Mouse (Mus musculus) midbrain, embryonic 16.5 days (tissue): ENCODE measurements around the gene Tchhl1. TPM values are rescaled to one million over a fixed set of nuclear protein-coding genes. Genes with fewer than 3 reads are reported as not detected.
A peak's percentile ranks its signal among the peaks of the same experiment; 100 is the strongest.
"Not testable (repeated sequence)": the region's sequence is repeated elsewhere in the genome, so short reads cannot be mapped to it uniquely, and the experiment has no call there.

Source experiments
- ATAC-seq: fragments of 200-750 bp; cut with Nextera tagmentation; 2 replicates; pipeline ENCODE4 v1.8.0; 2017; ENCODE audit warnings: moderate TSS enrichment
- H3K27ac ChIP-seq: fragments of 300-500 bp; sonication (generic); 2 replicates; pipeline ENCODE4 v1.5.1; 2014; ENCODE audit warnings: mild to moderate bottlenecking, low read length, mixed read lengths
- H3K27me3 ChIP-seq: fragments of 300-500 bp; sonication (generic); 2 replicates; pipeline ENCODE4 v1.6.1; 2014; ENCODE audit warnings: low read depth, low read length, mixed read lengths; ENCODE audit not compliant: control insufficient read depth, insufficient read depth
- H3K36me3 ChIP-seq: fragments of 300-500 bp; sonication (generic); 2 replicates; pipeline ENCODE4 v1.6.1; 2014; ENCODE audit warnings: mild to moderate bottlenecking, low read length, moderate library complexity, mixed read lengths; ENCODE audit not compliant: control insufficient read depth, insufficient read depth
- H3K4me1 ChIP-seq: fragments of 300-500 bp; sonication (generic); 2 replicates; pipeline ENCODE4 v1.6.1; 2014; ENCODE audit warnings: mild to moderate bottlenecking, low read length, mixed read lengths; ENCODE audit not compliant: control insufficient read depth, insufficient read depth
- H3K4me2 ChIP-seq: fragments of 300-500 bp; sonication (generic); 2 replicates; pipeline ENCODE4 v1.6.1; 2014; ENCODE audit warnings: mild to moderate bottlenecking, low read length, mixed read lengths
- H3K4me3 ChIP-seq: fragments of 300-500 bp; sonication (generic); 2 replicates; pipeline ENCODE4 v1.5.1; 2014; ENCODE audit warnings: low read depth, mild to moderate bottlenecking, low read length, moderate library complexity, mixed read lengths
- H3K9ac ChIP-seq: fragments of 300-500 bp; sonication (generic); 2 replicates; pipeline ENCODE4 v1.6.1; 2014; ENCODE audit warnings: low read depth, low read length, mixed read lengths
- H3K9me3 ChIP-seq: fragments of 300-500 bp; sonication (generic); replicated peaks from 2 replicates; pipeline ENCODE4 v1.6.1; 2014; ENCODE audit warnings: mild to moderate bottlenecking, low read length, mixed read lengths; ENCODE audit not compliant: control insufficient read depth, poor library complexity, severe bottlenecking
- WGBS: fragments of 180-500 bp; shearing (Covaris S2); extraction: QIAGEN DNeasy Blood & Tissue Kit; methylation state at CpG from one replicate; pipeline ENCODE4 v1.1.7; 2014; 5-methylcytosine and 5-hydroxymethylcytosine counted together
- polyA plus RNA-seq: library from polyadenylated mRNA; unstranded; fragments of >200 nt; fragmentation: Nextera tagmentation; extraction: Ambion mirVana; gene quantifications from 2 replicates; pipeline ENCODE4 v1.2.1, GENCODE M21; 2015

Gene Tchhl1
- polyA plus RNA-seq, 1 experiment from 2014 or later: not detected

GRCm38 (mm10) chr3:93493992-93494391, 25.4 kb downstream of the Tchhl1 start:
- under 1% methylated on average over 4 of the region's 4 CpGs for WGBS
- no peaks in the 10 kb centered on the region for H3K27me3 ChIP-seq
- H3K9me3 ChIP-seq: no peaks in the 10 kb centered on the region
- H3K27ac ChIP-seq: no peak overlapping the region
- ATAC-seq: peak; percentile 97
- no peak overlapping the region for H3K4me2 ChIP-seq
- H3K4me3 ChIP-seq: no peak overlapping the region
- H3K9ac ChIP-seq: no peak overlapping the region
- no peaks in the 10 kb centered on the region for H3K36me3 ChIP-seq
- H3K4me1 ChIP-seq: no peaks in the 10 kb centered on the region

GRCm38 (mm10) chr3:93494774-93495173, 26.2 kb downstream of the Tchhl1 start:
- WGBS: 29% methylated on average over 5 of the region's 5 CpGs
- not testable (repeated sequence) for H3K4me2 ChIP-seq, ATAC-seq, H3K4me3 ChIP-seq, H3K36me3 ChIP-seq, H3K9ac ChIP-seq, H3K27ac ChIP-seq, H3K4me1 ChIP-seq, H3K9me3 ChIP-seq, H3K27me3 ChIP-seq

GRCm38 (mm10) chr3:93497131-93497530, 28.6 kb downstream of the Tchhl1 start:
- ATAC-seq: no peak
- 90% methylated on average over 3 of the region's 3 CpGs for WGBS
- H3K4me1 ChIP-seq: no peaks in the 10 kb centered on the region

GRCm38 (mm10) chr3:93499129-93499528, 30.6 kb downstream of the Tchhl1 start:
- no peak for ATAC-seq
- Histone ChIP-seq H3K27me3 (no peaks in the 10 kb centered on the region), H3K36me3 (no peaks in the 10 kb centered on the region), H3K9ac (no peak overlapping the region), H3K27ac (no peak overlapping the region), H3K9me3 (peaks cover 4% of the 10 kb centered on the region; the same call in 1 of the 2 replicates), H3K4me1 (no peaks in the 10 kb centered on the region), H3K4me2 (no peak overlapping the region), H3K4me3 (no peak overlapping the region)

More at GRCm38 (mm10) chr3:93497131-93497530, 28.6 kb downstream of the Tchhl1 start:
- no peak overlapping the region for H3K4me3 ChIP-seq
- H3K4me2 ChIP-seq: no peak overlapping the region
- no peaks in the 10 kb centered on the region for H3K36me3 ChIP-seq
- no peak overlapping the region for H3K9ac ChIP-seq
- no peaks in the 10 kb centered on the region for H3K9me3 ChIP-seq
- H3K27me3 ChIP-seq: no peaks in the 10 kb centered on the region
- H3K27ac ChIP-seq: no peak overlapping the region

GRCm38 (mm10) chr3:93504536-93505189, 36.1 kb downstream of the Tchhl1 start:
- H3K4me2 ChIP-seq: no peak overlapping the region
- ATAC-seq: no peak
- 78% methylated on average over 7 of the region's 7 CpGs for WGBS

GRCm38 (mm10) chr3:93505960-93506863, 37.7 kb downstream of the Tchhl1 start:
- Histone ChIP-seq H3K36me3 (no peaks in the 10 kb centered on the region), H3K4me2 (peak overlapping the region; percentile 14; the same call in 1 of the 2 replicates)

More at GRCm38 (mm10) chr3:93504536-93505189, 36.1 kb downstream of the Tchhl1 start:
- Histone ChIP-seq H3K27me3 (no peaks in the 10 kb centered on the region), H3K36me3 (no peaks in the 10 kb centered on the region), H3K27ac (no peak overlapping the region), H3K4me3 (no peak overlapping the region), H3K4me1 (no peaks in the 10 kb centered on the region), H3K9ac (no peak overlapping the region), H3K9me3 (peaks cover 4% of the 10 kb centered on the region)

GRCm38 (mm10) chr3:93506881-93507325, 38.3 kb downstream of the Tchhl1 start:
- H3K4me2 ChIP-seq: no peak overlapping the region
- no peak for ATAC-seq
- no peak overlapping the region for H3K9ac ChIP-seq
- H3K36me3 ChIP-seq: no peaks in the 10 kb centered on the region
- no peak overlapping the region for H3K27ac ChIP-seq
- no peak overlapping the region for H3K4me3 ChIP-seq
- peaks cover 4% of the 10 kb centered on the region for H3K9me3 ChIP-seq
- no peaks in the 10 kb centered on the region for H3K4me1 ChIP-seq
- no peaks in the 10 kb centered on the region for H3K27me3 ChIP-seq
- 74% methylated on average over 5 of the region's 5 CpGs for WGBS

More at GRCm38 (mm10) chr3:93505960-93506863, 37.7 kb downstream of the Tchhl1 start:
- no peak for ATAC-seq
- Histone ChIP-seq H3K4me1 (no peaks in the 10 kb centered on the region), H3K4me3 (no peak overlapping the region), H3K27ac (no peak overlapping the region), H3K9ac (no peak overlapping the region), H3K27me3 (no peaks in the 10 kb centered on the region), H3K9me3 (peaks cover 4% of the 10 kb centered on the region)
- 49% methylated on average over 30 of the region's 30 CpGs for WGBS

- ATAC-seq: no peak
- Histone ChIP-seq H3K4me1 (no peaks in the 10 kb centered on the region), H3K4me2 (no peak overlapping the region), H3K27me3 (no peaks in the 10 kb centered on the region), H3K27ac (no peak overlapping the region), H3K4me3 (no peak overlapping the region), H3K9ac (no peak overlapping the region), H3K36me3 (no peaks in the 10 kb centered on the region), H3K9me3 (no peaks in the 10 kb centered on the region; the same call in 1 of the 2 replicates)
- 86% methylated on average over 1 of the region's 1 CpGs for WGBS
These were observed 40.7 kb downstream of the Tchhl1 start for GRCm38 (mm10) chr3:93509301-93509700.

GRCm38 (mm10) chr3:93511036-93511435, 42.5 kb downstream of the Tchhl1 start:
- WGBS: 93% methylated on average over 1 of the region's 1 CpGs
- H3K4me2 ChIP-seq: no peak overlapping the region
- H3K4me1 ChIP-seq: no peaks in the 10 kb centered on the region
- no peak overlapping the region for H3K4me3 ChIP-seq
- H3K36me3 ChIP-seq: no peaks in the 10 kb centered on the region
- ATAC-seq: no peak
- H3K27ac ChIP-seq: no peak overlapping the region
- no peak overlapping the region for H3K9ac ChIP-seq
- no peaks in the 10 kb centered on the region; the same call in 1 of the 2 replicates for H3K9me3 ChIP-seq
- no peaks in the 10 kb centered on the region for H3K27me3 ChIP-seq
